Mouse (Mus musculus) heart, postnatal 0 days (tissue): Measurements from ENCODE around the gene Sdk2.

ENCODE experiments used
- CTCF ChIP-seq: IDR thresholded peaks from 2 replicates; pipeline ENCODE4 v1.5.1; 2016; ENCODE audit warnings: antibody characterized with exemption, control low read depth, low read depth
- EP300 ChIP-seq: IDR thresholded peaks from 2 replicates; pipeline ENCODE4 v1.6.1; 2016; ENCODE audit warnings: antibody characterized with exemption, low read depth

- TF ChIP-seq CTCF (no peak), EP300 (no peak)
Measured at GRCm38 (mm10) chr11:113751484-113752084, 315.3 kb downstream of the Sdk2 start, which contains the start of gene Cdc42ep4.
